Mouse (Mus musculus): Measurements from ENCODE around the gene Stk36. TPM values are rescaled to one million over a fixed set of nuclear protein-coding genes. Genes with fewer than 3 reads are reported as not detected.

Stk36 gene
- 0.70 and 0.98 TPM in 2 replicates for total RNA-seq (2017)

- peak; percentile 85 for ATAC-seq (ENCODE audit: extremely low read depth, insufficient number of reproducible peaks, low FRiP score, poor library complexity, severe bottlenecking)
Measured at GRCm38 (mm10) chr1:74601267-74601962, at the start of gene Stk36, which contains the start of gene Rnf25. TSS of gene Stk36 (plus strand) at chr1:74601445. TSS of gene Rnf25 (minus strand) at chr1:74601397.

- no peak for ATAC-seq (ENCODE audit: extremely low read depth, insufficient number of reproducible peaks, low FRiP score, poor library complexity, severe bottlenecking)
Measured at GRCm38 (mm10) chr1:74559061-74559460, 42.2 kb upstream of the Stk36 start.

GRCm38 (mm10) chr1:74565834-74566233 lies 35.4 kb upstream of the Stk36 start:
- ATAC-seq (ENCODE audit: extremely low read depth, insufficient number of reproducible peaks, low FRiP score, poor library complexity, severe bottlenecking), result no peak

GRCm38 (mm10) chr1:74569739-74570719 lies 31.2 kb upstream of the Stk36 start:
- ATAC-seq (ENCODE audit: extremely low read depth, insufficient number of reproducible peaks, low FRiP score, poor library complexity, severe bottlenecking), result no peak

- ATAC-seq (ENCODE audit: extremely low read depth, insufficient number of reproducible peaks, low FRiP score, poor library complexity, severe bottlenecking), result no peak
Measured at GRCm38 (mm10) chr1:74582621-74583020, 18.6 kb upstream of the Stk36 start.

GRCm38 (mm10) chr1:74584616-74585398 lies 16.4 kb upstream of the Stk36 start:
- no peak for ATAC-seq (ENCODE audit: extremely low read depth, insufficient number of reproducible peaks, low FRiP score, poor library complexity, severe bottlenecking)

- ATAC-seq (ENCODE audit: extremely low read depth, insufficient number of reproducible peaks, low FRiP score, poor library complexity, severe bottlenecking), result no peak
Measured at GRCm38 (mm10) chr1:74587233-74587772, 13.9 kb upstream of the Stk36 start.

GRCm38 (mm10) chr1:74587773-74588445 lies 13.3 kb upstream of the Stk36 start, which contains the start of the genes Zfp142 and Bcs1l:
TSS of gene Zfp142 (minus strand) at chr1:74588246.
TSS of gene Bcs1l (plus strand) at chr1:74588289.
- ATAC-seq (ENCODE audit: extremely low read depth, insufficient number of reproducible peaks, low FRiP score, poor library complexity, severe bottlenecking), result peak; percentile 98

GRCm38 (mm10) chr1:74594434-74594833 lies 6.8 kb upstream of the Stk36 start:
- peak; percentile 25; the same call in 1 of the 2 replicates for ATAC-seq (ENCODE audit: extremely low read depth, insufficient number of reproducible peaks, low FRiP score, poor library complexity, severe bottlenecking)

- ATAC-seq (ENCODE audit: extremely low read depth, insufficient number of reproducible peaks, low FRiP score, poor library complexity, severe bottlenecking), result no peak
Measured at GRCm38 (mm10) chr1:74600501-74601266, 561 bp upstream of the Stk36 start.

GRCm38 (mm10) chr1:74624183-74624582 lies 22.9 kb downstream of the Stk36 start:
- ATAC-seq (ENCODE audit: extremely low read depth, insufficient number of reproducible peaks, low FRiP score, poor library complexity, severe bottlenecking), result no peak

GRCm38 (mm10) chr1:74626076-74626475 lies 24.8 kb downstream of the Stk36 start:
- ATAC-seq (ENCODE audit: extremely low read depth, insufficient number of reproducible peaks, low FRiP score, poor library complexity, severe bottlenecking), result no peak

- no peak for ATAC-seq (ENCODE audit: extremely low read depth, insufficient number of reproducible peaks, low FRiP score, poor library complexity, severe bottlenecking)
Measured at GRCm38 (mm10) chr1:74628001-74628400, 26.8 kb downstream of the Stk36 start.

- ATAC-seq (ENCODE audit: extremely low read depth, insufficient number of reproducible peaks, low FRiP score, poor library complexity, severe bottlenecking), result 0 out of 2 replicates have a peak, but pooled peaks have one; percentile 26
Measured at GRCm38 (mm10) chr1:74632734-74633133, 31.5 kb downstream of the Stk36 start.

- ATAC-seq (ENCODE audit: extremely low read depth, insufficient number of reproducible peaks, low FRiP score, poor library complexity, severe bottlenecking), result no peak
Measured at GRCm38 (mm10) chr1:74643524-74643923, 42.3 kb downstream of the Stk36 start.

- no peak for ATAC-seq (ENCODE audit: extremely low read depth, insufficient number of reproducible peaks, low FRiP score, poor library complexity, severe bottlenecking)
Measured at GRCm38 (mm10) chr1:74643926-74644325, 42.7 kb downstream of the Stk36 start.

- ATAC-seq (ENCODE audit: extremely low read depth, insufficient number of reproducible peaks, low FRiP score, poor library complexity, severe bottlenecking), result peak; percentile 98
Measured at GRCm38 (mm10) chr1:74661448-74662195, 60.4 kb downstream of the Stk36 start, which contains the start of gene Ttll4. TSS of gene Ttll4 (plus strand) at chr1:74661745.
